Mouse (Mus musculus): Measurements from ENCODE around the gene Jazf1. TPM values are rescaled to one million over a fixed set of nuclear protein-coding genes. Genes with fewer than 3 reads are reported as not detected.

Gene Jazf1
- polyA plus RNA-seq, 1 experiment = not detected

- Histone ChIP-seq H3K4me1 (peaks cover 40% of the 10 kb centered on the region), H3K27me3 (replicated peaks) (peaks cover 16% of the 10 kb centered on the region), H3K4me3 (replicated peaks) (peak overlapping the region; percentile 56), H3K9me3 (no peaks in the 10 kb centered on the region), H3K36me3 (replicated peaks; ENCODE audit: low read length) (no peaks in the 10 kb centered on the region)
- TF ChIP-seq GATA1 (IDR thresholded peaks at IDR 0.05; ENCODE audit: borderline replicate concordance, low read length) (no peak), FLI1 (IDR thresholded peaks at IDR 0.05; ENCODE audit: low read length) (no peak)
These were observed 232.1 kb downstream of the Jazf1 start for GRCm38 (mm10) chr6:52836201-52836950.

- no peaks in the 10 kb centered on the region for H3K36me3 ChIP-seq (replicated peaks; ENCODE audit: low read length)
- TF ChIP-seq FLI1 (IDR thresholded peaks at IDR 0.05; ENCODE audit: low read length) (no peak), GATA1 (IDR thresholded peaks at IDR 0.05; ENCODE audit: borderline replicate concordance, low read length) (no peak)
- peaks cover 54% of the 10 kb centered on the region for H3K4me1 ChIP-seq
- H3K9me3 ChIP-seq = no peaks in the 10 kb centered on the region
- peaks cover 5% of the 10 kb centered on the region for H3K27me3 ChIP-seq (replicated peaks)
- no peak overlapping the region for H3K4me3 ChIP-seq (replicated peaks)
These were observed 240.6 kb downstream of the Jazf1 start for GRCm38 (mm10) chr6:52827752-52828277.

GRCm38 (mm10) chr6:52825535-52825934, 242.9 kb downstream of the Jazf1 start:
- no peaks in the 10 kb centered on the region for H3K36me3 ChIP-seq (replicated peaks; ENCODE audit: low read length)
- TF ChIP-seq FLI1 (IDR thresholded peaks at IDR 0.05; ENCODE audit: low read length) = no peak
- no peak for TF ChIP-seq GATA1 (IDR thresholded peaks at IDR 0.05; ENCODE audit: borderline replicate concordance, low read length)
- peaks cover 61% of the 10 kb centered on the region for H3K4me1 ChIP-seq

GRCm38 (mm10) chr6:52824977-52825482, 243.4 kb downstream of the Jazf1 start:
- H3K4me3 ChIP-seq (replicated peaks) = peak overlapping the region; percentile 29
- no peak for TF ChIP-seq FLI1 (IDR thresholded peaks at IDR 0.05; ENCODE audit: low read length)
- TF ChIP-seq GATA1 (IDR thresholded peaks at IDR 0.05; ENCODE audit: borderline replicate concordance, low read length) = no peak
- H3K36me3 ChIP-seq (replicated peaks; ENCODE audit: low read length) = no peaks in the 10 kb centered on the region
- H3K27me3 ChIP-seq (replicated peaks) = peaks cover 6% of the 10 kb centered on the region
- no peaks in the 10 kb centered on the region for H3K9me3 ChIP-seq
- H3K4me1 ChIP-seq = peaks cover 66% of the 10 kb centered on the region

More at GRCm38 (mm10) chr6:52825535-52825934, 242.9 kb downstream of the Jazf1 start:
- H3K9me3 ChIP-seq = no peaks in the 10 kb centered on the region
- H3K4me3 ChIP-seq (replicated peaks) = peak overlapping the region; percentile 29
- peaks cover 4% of the 10 kb centered on the region for H3K27me3 ChIP-seq (replicated peaks)

GRCm38 (mm10) chr6:52823064-52823463, 245.4 kb downstream of the Jazf1 start:
- no peak overlapping the region for H3K4me3 ChIP-seq (replicated peaks)
- H3K9me3 ChIP-seq = no peaks in the 10 kb centered on the region
- peaks cover 59% of the 10 kb centered on the region for H3K4me1 ChIP-seq
- no peaks in the 10 kb centered on the region for H3K36me3 ChIP-seq (replicated peaks; ENCODE audit: low read length)
- no peak for TF ChIP-seq GATA1 (IDR thresholded peaks at IDR 0.05; ENCODE audit: borderline replicate concordance, low read length)
- no peak for TF ChIP-seq FLI1 (IDR thresholded peaks at IDR 0.05; ENCODE audit: low read length)
- H3K27me3 ChIP-seq (replicated peaks) = peaks cover 8% of the 10 kb centered on the region

- H3K4me3 ChIP-seq (replicated peaks) = no peak overlapping the region
- H3K9me3 ChIP-seq = no peaks in the 10 kb centered on the region
- peaks cover 8% of the 10 kb centered on the region for H3K27me3 ChIP-seq (replicated peaks)
- no peaks in the 10 kb centered on the region for H3K36me3 ChIP-seq (replicated peaks; ENCODE audit: low read length)
- peaks cover 58% of the 10 kb centered on the region for H3K4me1 ChIP-seq
- TF ChIP-seq FLI1 (IDR thresholded peaks at IDR 0.05; ENCODE audit: low read length) (no peak), GATA1 (IDR thresholded peaks at IDR 0.05; ENCODE audit: borderline replicate concordance, low read length) (no peak)
These were observed 245.8 kb downstream of the Jazf1 start for GRCm38 (mm10) chr6:52822625-52823024.

DNA sequence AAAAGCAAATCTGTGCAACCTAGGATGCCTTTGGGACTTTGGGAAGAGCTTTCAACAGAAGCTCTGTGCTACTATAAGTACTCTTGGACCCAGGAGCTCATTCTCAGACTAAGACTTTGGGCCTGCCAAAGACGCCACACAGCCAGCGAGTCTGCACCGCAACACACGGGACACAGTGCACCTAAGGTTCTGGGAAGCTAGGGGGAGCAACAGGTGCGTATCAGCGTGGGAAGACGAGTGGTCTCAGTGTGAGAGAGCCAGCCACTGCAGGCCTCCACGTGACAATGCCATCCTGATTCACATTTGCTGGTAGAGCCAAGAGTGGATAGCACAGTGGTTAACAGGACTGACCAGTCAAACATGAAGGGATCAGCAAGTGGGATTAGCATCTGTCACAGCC, 249.1 kb downstream of the Jazf1 start:
- Histone ChIP-seq H3K36me3 (replicated peaks; ENCODE audit: low read length) (no peaks in the 10 kb centered on the region), H3K9me3 (no peaks in the 10 kb centered on the region), H3K4me1 (peaks cover 49% of the 10 kb centered on the region), H3K27me3 (replicated peaks) (peaks cover 8% of the 10 kb centered on the region), H3K4me3 (replicated peaks) (no peak overlapping the region)
- TF ChIP-seq GATA1 (IDR thresholded peaks at IDR 0.05; ENCODE audit: borderline replicate concordance, low read length) = no peak

DNA sequence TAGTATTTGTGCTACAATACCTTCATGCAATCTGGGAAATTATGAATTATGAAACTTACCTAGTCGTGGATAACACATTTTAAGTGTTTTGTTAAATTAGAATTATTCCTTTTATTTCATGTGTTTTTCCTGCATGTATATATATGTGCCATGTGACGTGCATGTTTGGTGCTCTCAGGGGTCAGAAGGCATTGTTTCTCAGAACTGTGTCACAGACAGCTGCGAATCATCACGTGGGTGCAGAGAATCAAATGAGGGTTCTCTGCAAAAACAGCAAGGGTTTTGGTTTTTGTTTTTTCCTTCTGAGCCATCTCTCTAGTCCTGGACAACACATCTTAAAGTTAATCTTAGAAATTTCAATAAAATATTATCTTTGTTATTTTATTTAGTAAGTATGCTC, 250.4 kb downstream of the Jazf1 start:
- no peak for TF ChIP-seq FLI1 (IDR thresholded peaks at IDR 0.05; ENCODE audit: low read length)
- no peak for TF ChIP-seq GATA1 (IDR thresholded peaks at IDR 0.05; ENCODE audit: borderline replicate concordance, low read length)
- Histone ChIP-seq H3K27me3 (replicated peaks) (peaks cover 8% of the 10 kb centered on the region), H3K36me3 (replicated peaks; ENCODE audit: low read length) (no peaks in the 10 kb centered on the region), H3K4me3 (replicated peaks) (no peak overlapping the region), H3K9me3 (no peaks in the 10 kb centered on the region), H3K4me1 (peaks cover 58% of the 10 kb centered on the region)

GRCm38 (mm10) chr6:52817203-52817874, 251.1 kb downstream of the Jazf1 start:
- peaks cover 63% of the 10 kb centered on the region for H3K4me1 ChIP-seq
- no peak for TF ChIP-seq GATA1 (IDR thresholded peaks at IDR 0.05; ENCODE audit: borderline replicate concordance, low read length)
- TF ChIP-seq FLI1 (IDR thresholded peaks at IDR 0.05; ENCODE audit: low read length) = no peak
- H3K9me3 ChIP-seq = no peaks in the 10 kb centered on the region
- peaks cover 8% of the 10 kb centered on the region for H3K27me3 ChIP-seq (replicated peaks)
- H3K4me3 ChIP-seq (replicated peaks) = no peak overlapping the region
- no peaks in the 10 kb centered on the region for H3K36me3 ChIP-seq (replicated peaks; ENCODE audit: low read length)

All from megakaryocyte, embryonic 14.5 days (primary cell).